Mouse (Mus musculus) cerebellum, postnatal 36 days (tissue): ENCODE results near the gene Rbm15.

Source experiments
- DNase-seq, 2 experiments: peaks; one replicate each; pipeline ENCODE4 v3.0.0; 2021 to 2022; ENCODE audit warnings: mixed read lengths in 2 of 2

The Rbm15 gene

DNA sequence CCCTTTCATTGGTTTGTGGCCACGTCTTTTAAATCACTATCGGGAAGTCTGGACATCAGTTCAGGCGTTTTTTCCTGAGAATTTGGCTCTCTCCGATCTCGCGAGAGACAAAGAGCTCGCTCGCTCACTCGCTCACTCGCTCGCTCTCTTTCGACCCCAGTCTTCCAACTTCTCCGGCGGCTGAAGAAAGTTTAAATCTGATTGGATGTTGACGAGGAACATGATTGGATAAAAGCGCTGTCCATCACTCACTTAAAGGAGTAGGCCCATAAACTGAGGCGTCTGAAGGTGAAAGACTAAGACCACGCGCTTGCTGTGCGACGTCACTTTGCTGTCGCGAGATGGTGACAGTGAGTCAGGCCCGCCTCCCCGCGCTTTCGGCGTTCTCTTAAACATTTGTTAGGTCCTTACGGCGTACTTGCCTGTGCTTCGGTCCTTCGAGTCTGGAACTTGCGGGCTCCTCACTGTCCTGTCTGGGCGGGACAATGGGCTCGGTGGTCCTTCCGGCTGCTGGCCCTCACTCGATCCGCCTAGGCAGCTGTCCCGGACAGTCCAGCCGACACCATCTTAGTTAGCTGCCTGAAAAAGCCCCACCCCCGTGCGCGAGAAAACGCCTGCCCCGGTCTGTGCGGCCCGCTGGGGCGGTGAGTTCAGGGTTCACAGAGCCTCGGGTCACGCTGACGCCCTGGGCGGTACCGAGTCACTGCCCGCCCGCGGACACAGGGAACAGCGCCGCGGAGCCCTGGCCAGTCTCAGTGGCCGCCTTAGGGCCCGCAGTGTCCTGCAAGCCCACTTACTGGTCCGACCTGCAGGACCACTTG, at the start of gene Rbm15:
TSS of gene Rbm15 (minus strand) at position 293 of the 821 bp plus-strand sequence.
- peak; percentile 93 to 97 for DNase-seq

DNA sequence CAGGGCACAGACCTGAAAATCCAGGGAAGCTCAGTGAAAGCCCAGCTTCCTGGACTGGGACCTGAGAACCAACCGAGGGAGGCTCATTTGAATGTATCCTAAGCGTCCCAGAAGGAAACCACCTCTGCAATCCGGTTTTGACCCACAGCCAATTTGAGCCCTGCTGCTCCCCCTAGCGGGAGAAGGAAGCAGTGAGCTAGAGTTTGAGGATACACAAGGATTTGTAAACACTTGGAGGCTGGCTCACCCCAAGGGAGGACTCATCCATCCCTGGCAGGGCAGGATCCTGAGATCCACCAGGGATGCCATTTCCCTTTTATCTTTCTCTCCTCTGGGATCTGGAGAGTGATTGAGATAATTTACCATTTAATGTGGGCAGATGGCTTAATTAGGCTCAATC, 45.9 kb upstream of the Rbm15 start:
- DNase-seq = peak; percentile 52 to 60

DNA sequence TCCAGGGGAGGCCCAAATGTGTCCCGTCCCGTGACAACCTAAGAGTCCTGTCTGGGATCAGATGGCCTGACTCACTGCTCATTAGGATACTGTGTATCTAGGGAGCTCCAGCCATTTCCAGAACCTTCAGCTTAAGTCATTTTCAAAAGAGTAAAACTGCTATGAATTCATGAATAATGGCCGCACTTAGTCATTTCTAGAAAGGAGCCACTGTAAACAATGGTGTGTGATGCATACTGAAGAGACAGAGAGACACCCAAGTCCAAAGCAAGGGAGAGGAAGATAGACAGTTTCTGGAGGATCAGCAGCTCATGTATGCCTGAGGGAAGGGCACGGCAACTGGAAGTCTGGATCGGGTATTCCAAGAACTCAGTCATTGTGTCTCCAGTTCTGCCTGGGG, 45.2 kb upstream of the Rbm15 start:
- DNase-seq = no peak

DNA sequence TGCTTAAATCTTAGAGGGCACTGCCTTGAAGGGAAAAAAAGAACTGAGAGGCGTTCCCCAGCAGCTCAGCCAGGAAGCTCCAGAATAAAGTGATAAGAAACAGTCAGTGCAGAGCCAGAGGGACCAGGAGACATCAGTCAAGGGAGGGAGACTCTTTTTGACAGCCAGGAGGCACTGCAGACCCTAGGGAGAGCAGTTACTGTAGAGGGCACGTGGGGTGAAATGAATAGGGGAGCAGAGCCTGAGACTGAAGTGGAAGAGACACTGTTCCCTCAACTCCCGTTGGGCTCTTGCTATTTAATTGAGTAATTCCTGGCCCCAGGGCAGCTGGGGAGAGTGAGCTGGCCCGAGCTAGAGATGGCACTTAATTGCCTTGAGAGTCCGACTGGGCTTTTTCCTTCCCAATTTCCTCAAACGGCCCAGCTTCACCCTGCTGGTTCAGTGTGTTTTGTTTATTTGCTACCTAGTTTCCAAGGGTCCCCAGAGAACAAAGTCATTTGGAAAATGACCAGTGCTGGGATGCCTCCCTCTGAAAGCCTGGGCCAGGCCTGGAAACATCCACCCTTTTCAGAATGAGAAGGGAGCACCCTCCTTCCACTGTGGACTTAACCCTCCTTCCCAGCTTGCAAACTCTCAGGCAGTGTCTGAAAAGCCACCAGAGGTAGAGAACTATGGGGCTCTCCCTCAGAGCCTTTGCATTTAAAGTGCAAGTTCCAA, 41.6 kb upstream of the Rbm15 start:
- no peak for DNase-seq

DNA sequence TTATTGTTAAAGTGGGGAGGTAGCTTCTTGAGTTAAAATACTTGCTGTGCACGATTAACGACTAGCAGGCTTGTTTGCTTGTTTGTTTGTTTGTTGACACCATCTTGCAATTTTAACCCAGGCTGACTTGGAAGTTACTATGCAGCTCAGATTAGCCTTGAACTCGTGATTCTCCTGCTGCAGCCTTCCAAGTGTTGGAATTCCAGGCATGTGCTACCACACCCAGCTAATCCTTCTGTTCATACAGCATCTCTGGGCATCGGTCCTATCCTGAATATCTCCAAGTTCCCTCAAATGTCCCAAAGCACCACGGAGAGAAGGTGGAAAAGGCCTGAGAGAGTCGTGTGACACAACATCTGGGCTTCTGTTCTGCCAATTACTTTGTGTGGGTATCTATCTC, 35.7 kb upstream of the Rbm15 start:
- DNase-seq = no peak

DNA sequence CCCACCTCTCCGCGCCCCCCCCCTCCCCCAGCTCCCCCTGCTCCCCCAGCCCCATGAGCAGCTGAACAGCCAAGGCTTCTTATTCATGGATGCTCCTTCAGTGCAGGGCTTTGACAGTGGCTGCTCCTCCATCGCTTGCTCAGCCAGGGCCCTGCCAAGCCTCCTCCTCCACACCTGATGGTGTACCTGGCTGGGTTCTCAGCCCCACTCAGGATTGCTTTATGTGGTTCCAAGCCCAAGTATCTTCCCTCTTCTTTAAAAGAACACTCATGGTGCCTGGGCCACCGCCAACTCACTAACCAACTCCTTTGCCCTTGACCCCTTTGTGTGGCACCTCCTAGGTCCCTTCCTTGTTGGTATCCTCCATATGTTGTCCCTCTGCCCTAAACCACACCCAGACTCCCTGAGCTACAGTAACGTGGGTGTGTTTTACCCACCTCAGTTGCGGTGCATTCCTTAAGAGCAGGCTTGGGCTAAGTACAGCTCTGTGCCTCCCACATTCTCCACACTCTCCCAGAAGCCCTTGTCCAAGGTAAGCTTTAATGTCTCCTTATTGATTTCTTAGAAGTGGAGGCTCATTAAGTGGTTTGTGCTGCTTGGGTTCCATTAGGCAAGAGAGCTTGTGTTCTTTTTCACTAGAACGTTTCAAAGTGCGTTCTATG, 34.6 kb upstream of the Rbm15 start:
- no peak for DNase-seq

DNA sequence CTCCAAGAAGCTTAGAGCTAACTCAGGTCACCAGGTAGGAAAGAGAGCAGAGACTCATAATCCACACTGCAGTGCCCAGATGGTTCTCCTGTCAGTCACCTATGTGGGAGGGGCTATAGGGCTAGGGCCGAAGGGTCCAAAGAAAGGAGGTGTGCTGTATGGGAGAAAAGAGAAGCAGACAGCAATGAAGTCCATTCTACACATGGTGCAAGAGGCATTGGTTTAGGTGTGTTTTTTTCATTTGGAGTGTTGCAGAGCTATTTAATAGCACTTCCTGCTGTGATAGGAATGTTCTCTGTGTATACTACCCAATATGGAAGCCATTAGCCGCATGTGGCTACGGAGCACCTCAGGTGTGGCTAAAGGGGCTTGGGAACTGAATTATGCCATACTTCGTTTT, 31.9 kb upstream of the Rbm15 start:
- DNase-seq = no peak

DNA sequence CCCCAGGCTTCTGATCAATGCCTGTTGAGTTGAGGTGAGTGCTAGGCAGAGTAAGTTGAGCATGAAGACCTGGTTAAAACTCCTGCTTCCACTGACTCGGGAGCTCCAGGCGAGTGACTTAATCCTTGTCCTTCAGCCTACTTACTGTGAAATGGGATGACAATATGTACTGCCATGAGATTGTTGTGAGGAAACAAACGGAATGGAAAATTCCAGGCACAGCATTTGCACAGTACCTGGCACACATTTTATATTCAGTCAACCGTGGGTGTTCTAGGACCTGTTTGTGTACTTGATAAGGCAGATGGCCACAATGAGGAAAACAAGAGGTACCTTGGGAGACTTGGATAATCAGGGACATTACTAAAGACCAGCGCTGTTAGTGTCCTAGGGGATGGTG, 29.9 kb upstream of the Rbm15 start:
- DNase-seq = no peak

DNA sequence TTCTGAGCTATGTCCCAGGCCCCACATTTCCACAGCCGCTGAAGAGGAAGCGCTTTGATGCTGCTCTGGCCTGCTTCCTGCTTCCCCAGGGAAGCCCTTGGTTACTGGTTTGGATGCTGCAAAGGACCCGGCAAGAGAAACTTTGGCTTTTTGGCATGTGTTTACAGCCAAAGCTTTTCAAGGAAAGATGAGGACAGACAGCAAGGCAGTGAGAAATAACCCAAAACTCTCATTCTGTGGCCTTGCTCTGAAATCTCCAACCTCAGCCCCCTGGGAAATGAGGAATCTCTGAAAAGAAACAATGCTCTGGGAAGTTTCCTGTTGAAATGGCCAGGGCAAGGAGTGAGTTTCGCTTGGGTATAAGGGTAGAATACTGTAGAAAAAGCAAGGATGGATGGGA, 26.9 kb upstream of the Rbm15 start:
- no peak for DNase-seq

DNA sequence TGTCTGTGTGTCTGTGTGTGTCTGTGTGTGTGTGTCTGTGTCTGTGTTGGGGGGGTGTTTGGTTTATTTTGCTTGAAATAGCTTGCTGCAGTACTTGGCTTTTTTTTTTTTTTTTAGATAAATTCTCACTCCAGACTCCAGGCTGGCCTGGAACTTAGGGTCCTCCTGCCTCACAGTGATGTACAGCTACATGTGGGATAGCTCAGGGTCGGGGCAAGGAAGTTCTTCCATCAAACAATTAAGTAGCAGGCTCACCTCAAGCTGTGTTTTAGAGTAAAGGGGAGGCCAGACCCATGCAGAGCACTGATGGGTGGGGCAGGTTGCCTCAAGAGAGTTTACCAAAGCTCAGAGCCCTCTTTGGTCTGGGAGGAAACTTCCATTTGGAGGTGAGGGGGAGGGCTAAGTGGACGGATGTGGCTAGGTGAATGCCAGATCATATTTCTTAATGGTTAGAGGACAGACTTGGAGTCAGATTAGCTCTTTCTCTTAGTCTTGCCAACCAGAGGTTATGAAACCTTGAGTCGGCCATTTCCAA, 24.3 kb upstream of the Rbm15 start:
- no peak for DNase-seq

DNA sequence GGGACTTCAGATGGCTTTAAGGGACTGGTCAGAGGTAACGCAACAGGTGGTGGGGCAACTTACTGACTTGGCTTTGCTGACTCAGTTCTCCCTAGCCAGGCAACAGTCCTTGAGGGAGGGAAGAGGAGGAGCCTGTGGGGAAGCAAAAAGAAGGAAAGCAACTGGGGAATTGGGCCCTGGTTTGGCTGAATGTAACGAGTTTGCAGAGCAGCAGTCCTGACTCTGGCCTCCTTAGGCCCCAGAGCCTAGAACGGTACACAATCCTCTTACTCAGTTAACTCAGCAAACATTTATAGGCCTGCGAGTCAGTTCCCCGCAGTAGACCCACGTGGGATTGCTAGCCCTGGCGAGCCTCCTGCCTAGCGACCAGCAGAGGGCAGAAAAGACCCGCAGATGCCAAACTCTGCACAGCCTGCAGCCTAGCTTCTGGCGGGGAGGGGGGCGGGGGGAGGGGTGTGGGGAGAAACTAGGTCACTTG, 23.5 kb upstream of the Rbm15 start:
- DNase-seq = peak; percentile 84 to 85

DNA sequence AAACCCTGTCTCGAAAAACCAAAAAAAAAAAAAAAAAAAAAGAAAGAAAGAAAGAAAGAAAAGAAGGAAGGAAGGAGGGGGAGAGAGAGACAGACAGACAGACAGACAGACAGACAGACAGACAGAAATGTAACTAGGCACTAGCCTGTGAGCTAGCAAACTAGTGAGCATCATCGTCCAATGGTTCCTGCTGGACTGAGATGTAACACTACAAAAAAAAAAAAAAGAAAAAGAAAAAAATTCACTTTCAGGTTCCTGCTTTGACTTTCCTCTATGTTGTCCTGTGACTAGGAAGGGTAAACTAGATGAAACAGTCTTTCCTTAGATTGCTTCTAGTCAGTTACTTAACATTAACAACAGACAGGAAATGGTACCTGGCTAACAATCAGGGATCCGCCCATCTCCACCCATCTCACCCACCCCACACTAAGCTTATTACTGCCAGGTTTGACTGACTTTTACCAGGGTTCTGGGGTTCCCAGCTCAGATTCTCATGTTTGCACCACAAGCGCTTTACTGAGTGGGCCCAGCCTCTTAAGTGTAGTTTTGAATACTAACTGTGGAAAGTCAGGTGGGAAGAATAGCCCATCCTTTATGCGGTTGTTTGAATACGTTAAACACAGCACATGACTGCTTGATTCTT, 22.3 kb upstream of the Rbm15 start:
- no peak for DNase-seq

DNA sequence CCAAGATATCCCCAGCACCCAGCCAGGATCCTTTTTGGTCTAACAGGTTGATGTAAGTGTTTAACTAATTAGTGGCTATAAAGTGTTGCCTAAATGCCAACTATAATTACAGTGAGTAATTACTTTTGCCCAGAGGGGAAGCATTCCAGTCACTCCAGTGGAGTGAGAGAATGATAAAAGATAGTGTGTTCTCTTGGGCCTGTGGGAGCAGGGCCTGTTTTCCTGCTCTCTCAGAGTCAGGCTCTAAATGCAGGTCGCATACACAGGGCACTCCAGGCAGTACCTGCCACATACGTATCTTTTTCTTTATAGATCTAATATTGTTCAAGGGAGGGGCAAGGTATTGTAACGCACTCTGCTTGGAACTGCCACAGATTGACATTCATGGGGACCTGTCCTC, 18.2 kb upstream of the Rbm15 start:
- DNase-seq = no peak

DNA sequence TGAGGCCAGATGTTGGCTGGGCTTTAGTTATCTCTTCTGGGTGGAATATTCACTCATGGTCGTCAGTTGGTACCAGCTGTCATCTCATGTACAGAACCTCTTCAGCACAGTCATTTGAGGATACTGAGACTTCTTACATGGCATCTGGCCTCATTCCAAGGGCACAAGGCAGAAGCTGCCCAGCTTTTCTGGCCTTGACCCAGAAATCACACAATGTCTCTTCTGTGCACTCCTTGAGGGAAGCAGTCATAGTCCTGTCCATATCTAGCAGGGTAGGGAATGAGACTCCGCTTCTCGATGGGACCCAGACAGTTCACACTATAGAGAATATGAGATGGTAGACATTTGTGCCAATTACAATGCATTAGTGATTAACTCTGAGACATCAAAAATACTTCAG, 15.5 kb upstream of the Rbm15 start:
- no peak for DNase-seq

DNA sequence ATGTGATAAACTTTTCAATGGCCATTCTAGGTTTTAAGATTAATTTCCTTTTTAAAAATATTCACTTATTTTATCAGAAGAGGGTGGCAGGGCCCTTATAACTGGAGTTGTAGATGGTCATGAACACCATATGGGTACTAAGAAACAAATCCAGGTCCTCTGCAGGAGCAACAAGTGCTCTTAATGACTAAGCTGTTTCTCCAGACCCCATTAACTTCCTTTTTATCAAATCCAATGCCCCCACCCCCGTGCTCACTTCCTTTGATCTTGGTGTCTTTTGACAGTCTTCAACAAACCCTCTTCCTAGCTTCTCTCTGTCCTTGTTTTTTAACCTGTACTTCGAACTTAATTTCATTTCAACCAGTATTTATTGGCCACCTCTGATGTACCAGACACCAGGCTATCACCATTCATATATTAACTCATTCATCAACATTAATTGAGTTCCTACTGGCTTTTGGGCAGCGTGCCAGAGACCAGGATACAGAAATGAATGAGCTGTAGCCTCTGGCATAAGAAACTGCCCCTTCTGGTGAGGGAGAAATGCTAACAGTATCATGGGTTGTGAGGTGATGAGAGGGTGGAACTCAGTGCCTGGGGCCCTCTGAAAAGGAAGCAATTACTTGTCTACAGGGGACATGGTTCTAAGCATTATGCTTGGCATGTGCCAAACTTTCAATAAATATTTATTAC, 11.7 kb upstream of the Rbm15 start:
- no peak for DNase-seq

DNA sequence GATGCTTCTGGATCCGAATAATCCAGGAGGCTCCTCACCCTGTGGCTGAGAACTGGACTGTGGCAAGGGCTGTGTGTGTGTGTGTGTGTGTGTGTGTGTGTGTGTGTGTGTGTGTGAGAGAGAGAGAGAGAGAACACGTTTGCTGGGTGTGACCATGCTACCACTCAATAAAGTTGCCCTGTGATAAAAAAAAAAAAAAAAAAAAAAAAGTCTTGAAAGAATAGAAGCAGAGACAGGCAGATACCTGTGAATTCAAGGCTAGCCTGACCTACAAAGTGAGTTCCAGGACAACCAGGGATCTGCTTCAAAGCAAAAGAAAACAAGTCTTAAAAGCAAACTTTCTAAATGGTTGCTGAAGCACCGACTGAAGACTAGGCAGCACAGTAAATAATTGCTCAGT, 10.5 kb upstream of the Rbm15 start:
- no peak for DNase-seq

DNA sequence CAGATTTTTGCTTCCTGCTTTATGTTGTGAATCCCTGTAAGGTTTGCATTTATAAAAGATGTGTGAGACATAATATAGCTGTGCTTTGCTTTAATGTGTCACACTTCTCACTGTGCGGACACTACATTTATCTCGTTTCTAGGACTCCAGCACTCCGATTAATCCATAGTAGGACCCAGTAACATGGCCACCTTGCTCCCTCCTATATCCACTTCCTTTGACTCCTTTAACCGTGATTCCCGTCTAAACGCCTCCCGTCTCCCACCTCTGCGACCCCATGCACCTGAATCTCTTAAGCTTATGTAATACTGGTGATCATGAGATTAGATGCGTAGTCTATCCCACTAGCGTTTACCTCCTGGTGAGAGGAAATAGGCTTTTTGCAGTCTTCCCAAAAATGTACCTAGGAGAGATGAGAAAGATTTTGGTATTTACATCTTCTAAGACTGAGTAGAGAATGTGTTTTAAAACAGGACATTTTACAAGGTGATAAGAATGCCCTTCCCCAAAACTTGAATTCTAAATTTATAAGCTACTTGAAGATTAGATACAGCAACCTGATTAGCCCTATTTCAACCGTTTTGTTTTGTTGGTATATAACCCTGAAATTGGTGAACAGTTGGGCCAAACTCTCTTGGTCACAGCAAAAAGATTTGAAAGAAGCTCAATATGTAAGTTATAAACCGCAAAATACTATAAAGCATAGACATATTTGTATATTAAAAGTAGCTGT, 895 bp upstream of the Rbm15 start:
- no peak for DNase-seq

DNA sequence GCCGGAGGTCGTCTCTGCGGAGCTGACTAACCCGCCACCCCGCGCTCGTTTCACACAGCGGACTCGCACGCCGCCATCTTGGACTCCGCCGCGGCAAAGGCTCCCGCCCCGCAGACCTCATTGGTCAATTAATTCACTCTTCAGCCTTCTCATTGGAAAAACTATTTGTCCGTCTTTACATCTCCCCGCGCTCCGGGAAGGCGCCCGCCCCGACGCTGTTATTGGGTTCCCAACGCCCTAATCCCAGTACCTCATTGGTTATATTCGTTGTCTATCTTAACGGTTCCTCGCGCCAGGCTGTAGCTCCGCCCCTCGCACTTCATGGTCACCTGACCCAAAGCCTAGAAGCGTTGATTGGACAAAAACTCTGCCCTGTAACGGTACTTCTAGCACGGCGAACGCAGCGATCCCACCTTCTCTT, 503 bp downstream of the Rbm15 start:
- peak; percentile 93 for DNase-seq

DNA sequence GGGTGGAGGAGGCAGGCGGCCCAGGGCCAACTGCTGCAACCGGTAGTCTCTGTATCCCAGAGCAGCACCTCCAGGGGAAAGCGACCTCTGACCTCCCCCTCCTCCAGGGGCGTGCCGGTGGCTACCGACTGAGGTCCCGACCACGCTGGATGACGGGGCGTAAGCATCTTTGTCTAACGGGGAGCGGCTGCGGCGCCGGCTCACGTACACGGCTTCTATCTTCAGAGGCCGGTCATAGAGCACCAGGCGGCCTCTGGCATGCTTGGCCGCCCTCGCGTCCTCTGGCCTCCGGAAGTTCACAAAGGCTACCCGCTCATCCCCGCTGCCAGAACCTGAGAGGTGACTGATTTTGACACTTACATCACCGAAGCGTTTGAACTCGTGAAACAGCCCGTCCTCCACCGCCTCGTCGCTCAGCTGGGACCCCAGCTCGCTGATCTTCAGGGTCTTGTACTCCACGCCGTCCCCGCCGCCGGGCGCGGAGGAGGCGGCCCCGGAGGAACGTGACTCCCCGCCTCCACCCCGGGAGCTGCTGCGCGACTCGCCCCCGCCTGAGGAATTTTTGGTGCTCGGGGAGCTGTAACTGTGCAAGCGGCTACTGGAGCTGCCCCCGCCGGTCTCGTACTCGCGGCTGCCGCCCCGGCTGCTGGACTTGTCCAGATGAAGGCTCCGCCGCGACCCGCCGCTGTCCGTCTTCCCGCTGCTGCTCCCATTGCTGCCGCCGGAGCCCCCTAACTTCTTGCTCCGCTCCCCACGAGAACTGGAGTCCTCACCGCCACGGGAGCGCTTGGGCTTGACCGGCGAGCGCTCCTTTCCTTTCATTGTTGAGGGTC, 1.1 kb downstream of the Rbm15 start:
- peak in 1 of 2 experiments; percentile 51 for DNase-seq

DNA sequence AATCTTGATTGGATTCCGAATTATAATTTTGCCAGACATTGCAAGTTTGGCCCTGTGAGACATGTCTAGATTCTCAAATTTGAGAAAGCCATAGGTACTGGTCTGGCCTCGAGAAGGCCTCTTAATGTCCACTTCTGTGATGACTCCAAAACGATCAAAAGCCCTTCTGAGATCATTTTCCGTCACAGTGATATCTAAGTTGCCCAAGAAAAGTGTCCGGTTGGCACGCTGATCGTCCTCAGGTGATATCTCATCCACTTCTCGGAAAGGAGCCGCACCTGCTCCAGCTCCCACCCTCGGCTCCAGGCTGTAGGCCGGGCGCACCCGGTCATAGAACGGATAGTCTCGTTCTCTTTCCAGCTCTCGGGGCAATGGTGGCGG, 1.7 kb downstream of the Rbm15 start:
- DNase-seq = no peak
